Mouse (Mus musculus) limb, embryonic 15.5 days (tissue): Measurements from ENCODE around the gene Zbtb16. TPM values are rescaled to one million over a fixed set of nuclear protein-coding genes. Genes with fewer than 3 reads are reported as not detected.

Source experiments
- ATAC-seq: fragments of 200-750 bp; cut with Nextera tagmentation; 2 replicates; pipeline ENCODE4 v1.8.0; 2017; ENCODE audit warnings: low read depth, moderate TSS enrichment; ENCODE audit not compliant: insufficient number of reproducible peaks, low FRiP score, low TSS enrichment
- H3K27ac ChIP-seq: fragments of 300-500 bp; sonication (generic); 2 replicates; pipeline ENCODE4 v1.5.1; 2015; ENCODE audit warnings: moderate library complexity, mild to moderate bottlenecking, inconsistent platforms
- H3K27me3 ChIP-seq: fragments of 300-500 bp; sonication (generic); 2 replicates; pipeline ENCODE4 v1.6.1; 2015; ENCODE audit warnings: inconsistent platforms
- H3K36me3 ChIP-seq: fragments of 300-500 bp; sonication (generic); 2 replicates; pipeline ENCODE4 v1.6.1; 2015; ENCODE audit warnings: inconsistent platforms
- H3K4me1 ChIP-seq: fragments of 300-500 bp; sonication (generic); 2 replicates; pipeline ENCODE4 v1.6.1; 2015; ENCODE audit warnings: inconsistent platforms
- H3K4me2 ChIP-seq: fragments of 300-500 bp; sonication (generic); 2 replicates; pipeline ENCODE4 v1.6.1; 2015; ENCODE audit warnings: mild to moderate bottlenecking, inconsistent platforms
- H3K4me3 ChIP-seq: fragments of 300-500 bp; sonication (generic); 2 replicates; pipeline ENCODE4 v1.5.1; 2015; ENCODE audit warnings: mild to moderate bottlenecking, inconsistent platforms
- H3K9ac ChIP-seq: fragments of 300-500 bp; sonication (generic); 2 replicates; pipeline ENCODE4 v1.6.1; 2015; ENCODE audit warnings: inconsistent platforms
- H3K9me3 ChIP-seq: fragments of 300-500 bp; sonication (generic); 2 replicates; pipeline ENCODE4 v1.6.1; 2016; ENCODE audit warnings: inconsistent platforms
- WGBS: fragments of 180-500 bp; shearing (Covaris S2); methylation state at CpG from one replicate; pipeline ENCODE4 v1.1.7; 2015; 5-methylcytosine and 5-hydroxymethylcytosine counted together
- polyA plus RNA-seq: library from polyadenylated mRNA; unstranded; fragments of >200 nt; fragmentation: Nextera tagmentation; extraction: Ambion mirVana; gene quantifications from 2 replicates; pipeline ENCODE4 v1.2.1, GENCODE M21; 2015

Gene Zbtb16
- polyA plus RNA-seq, 1 experiment from 2014 or later: 5.7 TPM

DNA sequence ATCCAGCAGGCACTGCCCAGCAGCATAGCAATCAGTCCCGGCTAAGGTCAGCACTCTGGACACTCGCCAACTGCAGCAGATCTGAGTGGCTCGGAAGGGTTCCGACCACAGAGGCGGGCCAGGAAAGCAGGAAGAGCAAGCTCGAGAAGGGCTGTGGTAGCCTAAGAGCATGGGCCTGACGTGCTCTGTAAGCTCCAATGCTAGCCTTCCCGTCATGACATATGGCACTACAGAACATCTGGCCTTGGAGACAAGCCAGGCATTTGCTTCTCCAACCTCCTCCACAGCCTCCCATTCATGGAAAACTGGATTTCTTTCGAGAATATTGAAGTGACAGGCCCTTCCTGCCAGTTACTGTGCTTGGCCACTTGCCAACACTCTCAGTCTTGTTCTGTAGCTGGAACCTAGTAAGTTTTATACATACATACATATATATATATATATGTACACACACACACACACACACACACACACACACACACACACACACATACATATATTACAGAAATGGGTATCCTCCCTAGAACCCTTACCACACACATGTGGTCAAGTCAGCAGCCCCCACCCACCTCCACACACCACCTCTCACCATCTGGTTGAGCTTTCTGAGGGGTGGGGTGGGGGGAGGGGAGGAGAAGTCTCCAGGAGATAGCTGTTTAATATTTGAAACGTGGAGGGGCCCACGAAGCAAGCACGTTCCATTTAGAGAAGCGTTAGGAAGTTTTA, 75.4 kb downstream of the Zbtb16 start:
- Histone ChIP-seq H3K4me3 (no peak overlapping the region), H3K9me3 (no peaks in the 10 kb centered on the region), H3K4me2 (no peak overlapping the region), H3K36me3 (no peaks in the 10 kb centered on the region), H3K4me1 (peaks cover 64% of the 10 kb centered on the region), H3K27me3 (peaks cover 20% of the 10 kb centered on the region), H3K27ac (peak overlapping the region; percentile 64; the same call in 1 of the 2 replicates), H3K9ac (no peak overlapping the region)
- peak; percentile 70; the same call in 1 of the 2 replicates for ATAC-seq
- 14% methylated on average over 13 of the region's 13 CpGs for WGBS

DNA sequence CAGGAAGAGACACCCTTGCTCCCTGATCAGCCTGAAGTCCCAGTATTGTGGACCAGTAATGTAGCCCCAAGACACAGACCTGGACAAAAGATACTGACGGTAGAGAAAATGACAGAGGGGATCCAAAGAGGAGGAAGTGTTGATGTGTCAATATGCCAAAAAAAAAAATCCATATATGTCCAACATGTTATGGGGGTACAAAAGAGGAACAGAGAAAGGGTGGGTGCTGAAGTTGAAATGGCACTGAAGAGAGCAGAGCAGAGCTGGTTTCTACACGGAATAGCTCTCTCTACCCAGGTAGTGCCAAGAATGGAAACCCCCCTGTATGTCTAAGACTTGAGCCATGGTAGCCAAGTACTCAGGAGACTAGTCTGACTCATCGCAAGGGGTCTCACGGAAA, 76.9 kb downstream of the Zbtb16 start:
- Histone ChIP-seq H3K9ac (no peak overlapping the region), H3K27ac (no peak overlapping the region), H3K9me3 (no peaks in the 10 kb centered on the region), H3K4me2 (no peak overlapping the region), H3K4me3 (no peak overlapping the region), H3K36me3 (no peaks in the 10 kb centered on the region), H3K27me3 (peaks cover 18% of the 10 kb centered on the region), H3K4me1 (peaks cover 54% of the 10 kb centered on the region)
- WGBS: 85% methylated on average over 4 of the region's 4 CpGs
- ATAC-seq: no peak

DNA sequence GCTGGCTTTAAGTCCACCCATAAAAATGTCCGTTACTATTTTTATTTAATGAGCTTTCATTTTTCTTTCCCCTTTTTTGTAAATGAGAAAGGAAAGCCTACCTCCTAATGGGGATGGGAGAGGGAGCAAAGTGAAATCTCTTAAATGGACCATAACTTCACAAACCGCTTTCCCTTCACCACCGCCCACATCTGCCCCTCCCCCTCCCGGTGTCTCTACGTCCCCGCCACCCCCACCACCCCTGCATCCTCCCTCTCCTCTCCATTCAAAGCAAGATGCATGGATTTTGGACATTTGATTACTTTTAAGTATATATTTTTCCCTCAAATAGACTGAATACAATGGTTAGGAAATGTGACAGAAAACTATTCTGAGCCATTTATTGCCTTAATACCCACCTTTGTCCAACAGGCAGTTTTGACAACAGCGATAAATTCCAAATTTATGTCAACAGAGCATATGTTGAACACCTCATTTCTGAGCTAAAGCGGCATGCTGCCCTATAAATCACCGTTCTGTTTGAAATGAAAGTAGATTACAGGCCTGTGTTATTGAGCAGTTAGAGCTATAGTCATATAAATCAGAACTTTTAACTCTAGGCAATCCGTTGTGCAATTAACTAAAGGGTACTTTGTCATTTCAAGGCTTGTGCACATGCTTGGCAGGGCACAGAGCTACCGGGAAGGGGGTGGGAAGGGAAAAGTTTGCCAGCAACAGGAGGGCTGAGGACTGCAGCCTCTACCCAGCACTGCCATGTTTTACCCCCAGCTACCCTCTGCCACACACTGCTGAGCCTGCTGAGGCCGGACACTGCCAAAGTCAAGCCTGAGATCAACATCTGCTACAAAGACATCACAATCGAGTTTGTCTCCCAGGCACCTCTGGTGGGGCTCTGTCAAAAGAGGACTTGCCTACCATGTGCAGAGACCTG, 78.1 kb downstream of the Zbtb16 start:
- H3K9me3 ChIP-seq: no peaks in the 10 kb centered on the region
- H3K36me3 ChIP-seq: no peaks in the 10 kb centered on the region
- peaks cover 50% of the 10 kb centered on the region for H3K4me1 ChIP-seq
- no peak overlapping the region for H3K9ac ChIP-seq
- 15% methylated on average over 13 of the region's 13 CpGs for WGBS
- H3K27ac ChIP-seq: no peak overlapping the region
- peaks cover 19% of the 10 kb centered on the region for H3K27me3 ChIP-seq
- no peak overlapping the region for H3K4me3 ChIP-seq
- no peak for ATAC-seq
- H3K4me2 ChIP-seq: no peak overlapping the region

DNA sequence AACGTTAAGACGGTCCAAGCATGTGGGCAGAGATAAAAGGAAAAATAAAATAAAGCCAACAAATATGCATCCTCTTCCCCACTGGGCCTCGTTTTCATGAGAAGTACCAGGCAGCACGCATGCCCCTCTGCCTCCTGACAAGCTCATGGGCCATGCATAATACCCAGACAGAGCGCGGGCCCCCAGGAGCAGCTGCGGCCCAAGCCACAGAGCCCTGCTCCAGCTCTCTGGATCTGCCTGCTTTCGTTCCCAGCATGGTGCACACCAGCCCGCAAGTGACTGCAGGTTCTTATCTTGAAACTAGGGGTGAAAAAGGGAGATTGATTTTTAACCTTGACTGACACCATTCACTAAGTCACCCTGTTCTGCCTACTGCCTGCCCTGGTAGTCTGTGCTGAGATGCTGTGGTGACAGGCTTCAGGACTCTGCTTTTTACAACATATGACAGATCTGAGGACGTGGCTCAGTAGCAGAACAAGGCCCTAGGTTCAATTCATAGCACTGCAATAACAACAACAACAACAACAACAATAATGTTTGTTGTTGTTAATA, 79.7 kb downstream of the Zbtb16 start:
- Histone ChIP-seq H3K9me3 (no peaks in the 10 kb centered on the region), H3K4me3 (no peak overlapping the region), H3K9ac (no peak overlapping the region), H3K27ac (no peak overlapping the region), H3K4me2 (no peak overlapping the region), H3K36me3 (no peaks in the 10 kb centered on the region), H3K27me3 (peaks cover 11% of the 10 kb centered on the region), H3K4me1 (peaks cover 41% of the 10 kb centered on the region)
- WGBS: 38% methylated on average over 10 of the region's 10 CpGs
- ATAC-seq: no peak

DNA sequence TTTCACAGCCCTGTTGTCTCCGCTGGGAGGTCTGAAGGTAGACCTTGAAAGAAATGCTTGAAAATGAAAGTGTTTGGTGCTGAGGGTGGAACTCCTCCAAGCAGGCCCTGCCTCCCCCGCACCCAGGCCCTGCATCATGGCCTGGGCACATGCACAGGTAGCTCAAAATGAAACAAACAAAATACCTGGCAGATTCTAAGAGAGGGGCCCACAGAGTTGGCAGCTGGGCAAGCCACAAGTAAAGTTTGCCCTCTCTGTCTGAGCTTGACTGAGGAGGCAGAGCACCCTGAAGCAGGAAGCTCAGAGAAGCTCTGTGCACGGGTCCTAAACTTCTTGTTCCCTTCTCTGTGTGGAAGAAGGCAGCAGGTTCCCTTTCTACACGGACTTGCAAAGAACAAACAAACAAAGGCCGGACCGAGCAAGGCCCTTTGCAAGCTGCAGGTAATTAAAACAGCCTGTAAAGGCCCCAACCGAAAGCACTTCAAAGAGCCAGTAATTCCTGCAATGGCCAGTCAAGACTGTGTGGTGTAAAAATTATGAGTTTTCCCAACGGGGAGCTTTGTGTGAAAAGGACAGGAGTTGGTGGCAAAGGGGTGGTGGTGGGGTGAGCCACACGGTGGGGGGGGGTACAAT, 80.5 kb downstream of the Zbtb16 start:
- 32% methylated on average over 9 of the region's 9 CpGs for WGBS
- peaks cover 11% of the 10 kb centered on the region for H3K27me3 ChIP-seq
- no peak overlapping the region for H3K27ac ChIP-seq
- H3K4me2 ChIP-seq: no peak overlapping the region
- no peak overlapping the region for H3K9ac ChIP-seq
- no peaks in the 10 kb centered on the region for H3K36me3 ChIP-seq
- H3K4me1 ChIP-seq: peaks cover 35% of the 10 kb centered on the region
- ATAC-seq: no peak
- H3K4me3 ChIP-seq: no peak overlapping the region
- no peaks in the 10 kb centered on the region for H3K9me3 ChIP-seq

DNA sequence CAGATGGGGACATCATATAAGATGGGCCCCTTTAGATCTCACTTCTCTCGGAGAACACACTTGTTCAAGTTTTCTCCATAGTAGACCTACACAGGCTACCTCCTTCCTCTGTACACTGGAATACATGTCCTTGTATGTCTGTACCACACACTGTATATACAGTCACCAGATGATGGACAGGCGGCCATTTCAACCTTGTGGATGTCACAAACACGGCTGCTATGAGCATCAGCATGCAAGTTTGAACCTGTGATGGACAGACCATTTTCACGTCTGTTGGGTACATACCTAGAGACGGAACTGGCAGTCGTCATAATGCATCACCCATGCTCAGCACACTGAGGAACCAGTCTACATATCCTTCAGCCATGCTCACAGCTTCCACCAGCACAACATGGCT, 81.6 kb downstream of the Zbtb16 start:
- Histone ChIP-seq H3K36me3 (no peaks in the 10 kb centered on the region), H3K27me3 (peaks cover 11% of the 10 kb centered on the region), H3K9me3 (no peaks in the 10 kb centered on the region), H3K4me1 (peaks cover 26% of the 10 kb centered on the region), H3K27ac (no peak overlapping the region), H3K4me2 (no peak overlapping the region), H3K9ac (no peak overlapping the region), H3K4me3 (no peak overlapping the region)
- no peak for ATAC-seq
- WGBS: 92% methylated on average over 6 of the region's 6 CpGs

DNA sequence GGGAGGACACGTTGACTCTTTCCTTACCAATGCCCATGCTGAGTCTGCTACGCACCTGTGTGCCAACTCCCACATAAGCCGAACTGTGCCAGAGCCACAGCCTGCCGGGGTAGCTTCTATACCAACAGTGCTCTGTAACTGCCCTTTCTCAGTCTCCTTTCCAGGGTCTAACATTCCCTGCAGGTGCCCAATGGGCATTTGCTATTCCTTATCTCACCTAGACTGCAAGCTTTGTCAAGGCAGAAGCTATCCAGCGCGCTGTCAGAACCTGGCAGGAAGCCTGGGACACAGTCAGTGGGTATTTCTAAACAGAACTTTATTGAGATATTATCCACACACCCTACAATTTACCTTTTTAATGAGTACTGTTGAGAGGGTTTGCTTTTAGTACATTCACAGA, 82.1 kb downstream of the Zbtb16 start:
- peaks cover 26% of the 10 kb centered on the region for H3K4me1 ChIP-seq
- H3K27me3 ChIP-seq: peaks cover 8% of the 10 kb centered on the region
- no peaks in the 10 kb centered on the region for H3K36me3 ChIP-seq
- no peaks in the 10 kb centered on the region for H3K9me3 ChIP-seq
- H3K9ac ChIP-seq: no peak overlapping the region
- no peak overlapping the region for H3K4me3 ChIP-seq
- ATAC-seq: no peak
- no peak overlapping the region for H3K27ac ChIP-seq
- H3K4me2 ChIP-seq: no peak overlapping the region
- 94% methylated on average over 6 of the region's 6 CpGs for WGBS

DNA sequence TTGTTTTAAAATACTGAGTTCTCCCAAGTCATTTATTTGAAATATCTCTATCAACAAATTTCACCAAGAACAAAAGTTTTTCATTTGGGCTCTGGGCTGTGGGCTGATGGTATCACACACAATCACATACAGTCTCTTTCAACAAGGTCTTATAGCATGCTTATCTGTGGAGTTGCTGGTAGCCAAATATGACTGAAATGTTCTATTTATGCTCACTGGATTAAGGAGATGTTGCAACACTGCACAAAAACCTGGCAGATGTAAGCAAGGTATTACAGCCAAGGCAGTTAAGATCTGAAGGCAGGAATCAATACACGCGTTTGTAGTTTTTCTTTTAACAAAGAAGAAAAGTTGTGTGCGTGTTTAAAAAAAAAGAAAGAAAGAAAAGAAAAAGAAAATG, 84.1 kb downstream of the Zbtb16 start:
- no peak for ATAC-seq
- Histone ChIP-seq H3K9me3 (no peaks in the 10 kb centered on the region), H3K4me2 (no peak overlapping the region), H3K4me3 (no peak overlapping the region), H3K27me3 (peaks cover 6% of the 10 kb centered on the region), H3K36me3 (no peaks in the 10 kb centered on the region), H3K9ac (no peak overlapping the region), H3K27ac (no peak overlapping the region), H3K4me1 (peaks cover 10% of the 10 kb centered on the region)
- WGBS: 68% methylated on average over 3 of the region's 3 CpGs

DNA sequence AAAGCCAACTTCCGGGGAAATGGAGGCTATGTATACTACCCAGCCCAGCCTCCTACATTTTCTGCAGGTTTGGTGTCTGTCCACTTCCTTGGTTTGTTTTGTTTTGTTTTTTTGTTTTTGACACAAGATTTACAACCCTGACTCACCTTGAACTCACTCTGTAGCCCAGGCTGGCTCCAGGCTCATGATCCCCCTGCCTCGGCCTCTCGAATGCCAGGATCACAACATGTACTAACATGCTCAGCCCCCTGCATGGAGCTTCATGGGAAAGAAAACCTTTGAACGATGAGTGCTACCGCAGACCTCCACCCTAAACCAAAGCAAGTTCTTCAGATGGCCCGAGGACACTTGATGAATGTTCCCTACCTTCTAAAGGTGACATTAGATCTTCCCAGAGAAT, 86.4 kb downstream of the Zbtb16 start:
- Histone ChIP-seq H3K27ac (no peak overlapping the region), H3K36me3 (no peaks in the 10 kb centered on the region), H3K27me3 (peaks cover 4% of the 10 kb centered on the region), H3K4me1 (peaks cover 5% of the 10 kb centered on the region; the same call in 1 of the 2 replicates), H3K4me3 (no peak overlapping the region), H3K4me2 (no peak overlapping the region), H3K9ac (no peak overlapping the region), H3K9me3 (no peaks in the 10 kb centered on the region)
- ATAC-seq: no peak
- WGBS: 82% methylated on average over 6 of the region's 6 CpGs

DNA sequence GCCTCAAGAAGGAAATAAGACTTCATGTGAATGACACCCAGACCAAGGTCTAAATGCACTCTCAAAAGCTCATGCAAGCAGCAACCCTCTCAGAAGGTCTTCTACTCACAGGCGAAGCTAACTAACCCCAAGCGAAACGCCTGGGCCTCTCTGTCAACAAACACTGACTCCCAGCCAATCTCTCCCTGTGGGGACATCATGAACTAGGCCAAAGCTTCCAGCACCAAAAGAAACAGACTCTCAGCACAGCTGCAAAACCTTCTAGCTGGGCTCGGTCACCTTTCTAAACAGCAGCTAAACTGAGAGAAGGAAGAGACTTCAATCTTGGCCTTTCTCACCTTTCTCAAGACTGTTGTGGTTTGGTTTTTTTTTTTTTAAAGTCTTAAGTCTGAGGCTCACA, 86.9 kb downstream of the Zbtb16 start:
- H3K9me3 ChIP-seq: no peaks in the 10 kb centered on the region
- no peak for ATAC-seq
- H3K27ac ChIP-seq: no peak overlapping the region
- H3K4me1 ChIP-seq: peaks cover 5% of the 10 kb centered on the region; the same call in 1 of the 2 replicates
- H3K27me3 ChIP-seq: peaks cover 4% of the 10 kb centered on the region
- H3K4me2 ChIP-seq: no peak overlapping the region
- H3K36me3 ChIP-seq: no peaks in the 10 kb centered on the region
- WGBS: 72% methylated on average over 4 of the region's 4 CpGs
- H3K4me3 ChIP-seq: no peak overlapping the region
- no peak overlapping the region for H3K9ac ChIP-seq

DNA sequence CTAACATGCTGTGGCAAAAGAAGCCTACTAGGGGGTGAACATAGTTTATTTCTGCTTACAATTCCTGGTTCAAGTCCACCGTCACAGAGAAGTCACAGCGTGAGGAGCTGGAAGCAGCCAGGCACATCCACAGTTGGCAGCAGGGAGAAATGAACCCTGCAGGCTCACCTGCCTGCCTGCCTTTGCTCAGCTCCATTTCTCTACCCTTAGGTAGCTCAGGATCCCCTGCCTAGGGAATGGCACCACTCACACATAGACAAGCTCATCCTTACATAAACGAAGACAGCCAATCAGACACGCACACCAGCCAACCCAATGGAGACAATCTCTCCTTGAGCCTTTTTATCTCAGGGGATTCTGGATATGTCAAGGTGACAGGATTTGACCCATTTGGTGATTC, 87.3 kb downstream of the Zbtb16 start:
- Histone ChIP-seq H3K27me3 (peaks cover 2% of the 10 kb centered on the region), H3K36me3 (no peaks in the 10 kb centered on the region), H3K27ac (no peak overlapping the region), H3K9me3 (no peaks in the 10 kb centered on the region), H3K9ac (no peak overlapping the region), H3K4me3 (no peak overlapping the region), H3K4me2 (no peak overlapping the region), H3K4me1 (peaks cover 5% of the 10 kb centered on the region; the same call in 1 of the 2 replicates)
- WGBS: 95% methylated on average over 4 of the region's 4 CpGs
- no peak for ATAC-seq
